Mouse (Mus musculus) spleen, postnatal 10 days (tissue): ENCODE measurements at regions not wholly inside any gene's neighbourhood (a gene's known extent, or its start where the extent isn't known, plus 50 kb on each side); places are given as distances from the start of the nearest gene placed in this dataset.
A peak's percentile ranks its signal among the peaks of the same experiment; 100 is the strongest.

Experiments used
- DNase-seq, 2 experiments: peaks; one replicate each; pipeline ENCODE4 v3.0.0; 2021 to 2022; ENCODE audit warnings: low spot score in 2 of 2

DNA sequence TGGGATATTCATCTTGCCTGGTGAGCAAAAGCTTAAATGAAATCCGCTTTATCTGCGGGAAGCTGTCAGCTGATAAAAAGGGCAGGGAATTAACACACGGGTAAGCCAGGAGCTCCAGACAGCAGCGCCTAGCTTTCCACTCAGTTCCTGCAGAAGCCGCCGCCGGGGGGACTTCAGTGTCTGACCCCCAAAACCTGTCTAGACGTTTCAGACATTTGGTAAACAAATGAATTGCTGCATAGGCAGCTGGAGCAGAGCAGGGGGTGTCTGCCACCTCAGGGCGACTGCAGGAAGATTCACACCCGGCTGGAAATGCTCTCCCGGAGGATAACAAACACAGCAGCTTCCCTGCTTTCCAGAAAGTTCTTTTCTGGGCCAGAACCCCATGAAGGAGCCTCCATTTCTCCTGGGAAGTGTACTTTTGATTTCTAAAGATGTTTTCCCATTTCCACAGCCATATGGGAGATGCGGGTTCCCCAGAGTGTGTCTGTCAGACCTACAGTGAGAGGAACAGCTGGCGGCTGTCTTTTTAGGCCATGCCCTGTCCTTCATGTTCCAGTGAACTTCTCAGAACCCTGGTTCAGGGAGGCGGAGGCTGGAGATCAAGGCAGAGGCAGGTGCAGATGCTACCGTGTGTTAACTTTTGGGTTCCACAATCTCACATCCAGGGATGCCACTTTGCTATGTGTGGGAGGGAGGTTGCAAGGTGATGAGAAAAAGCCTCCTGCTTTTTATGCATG lies 58.7 kb upstream of the Pmepa1 start:
- no peak for DNase-seq

GRCm38 (mm10) chr2:173335859-173336258 lies 59.5 kb upstream of the Pmepa1 start:
- DNase-seq: no peak

- DNase-seq: peak in 1 of 2 experiments; percentile 37
These were observed 61.3 kb upstream of the Pmepa1 start for GRCm38 (mm10) chr2:173337666-173338065.

GRCm38 (mm10) chr2:173338671-173339070 lies 62.3 kb upstream of the Pmepa1 start:
- DNase-seq: no peak

- DNase-seq: no peak
These were observed 62.9 kb upstream of the Pmepa1 start for GRCm38 (mm10) chr2:173339211-173339610.

DNA sequence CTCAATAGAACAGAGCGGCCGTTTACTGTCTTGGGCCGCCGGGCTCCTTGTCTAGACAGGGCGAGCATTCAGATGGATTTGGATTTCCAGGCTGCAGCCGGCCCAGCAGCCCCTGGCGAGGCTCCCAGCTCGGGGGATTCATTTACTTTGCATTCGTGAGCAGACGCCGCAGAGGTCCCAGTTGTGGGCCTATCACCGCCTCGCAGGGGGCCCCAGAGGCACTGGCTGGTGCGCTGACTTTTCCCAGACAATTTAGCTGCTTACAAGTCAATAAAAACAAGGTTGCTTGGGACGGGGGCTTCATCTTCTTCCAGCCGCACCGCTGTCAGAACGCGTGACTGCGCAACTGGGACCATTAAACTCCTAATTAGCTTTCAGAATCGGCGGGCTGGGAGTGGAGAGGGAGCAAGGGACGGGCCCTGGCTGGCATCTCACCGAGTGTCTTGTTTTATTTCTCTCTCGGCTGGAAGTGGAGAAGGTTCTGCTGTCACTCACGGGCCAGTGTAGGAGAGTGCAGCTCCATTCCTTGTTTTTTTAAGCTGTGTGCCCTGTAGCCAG lies 63.8 kb upstream of the Pmepa1 start:
- no peak for DNase-seq

GRCm38 (mm10) chr2:173342605-173343260 lies 66.4 kb upstream of the Pmepa1 start:
- DNase-seq: no peak

- DNase-seq: no peak
These were observed 67.3 kb upstream of the Pmepa1 start for GRCm38 (mm10) chr2:173343665-173344064.

GRCm38 (mm10) chr2:173344221-173344620 lies 67.9 kb upstream of the Pmepa1 start:
- DNase-seq: no peak

DNA sequence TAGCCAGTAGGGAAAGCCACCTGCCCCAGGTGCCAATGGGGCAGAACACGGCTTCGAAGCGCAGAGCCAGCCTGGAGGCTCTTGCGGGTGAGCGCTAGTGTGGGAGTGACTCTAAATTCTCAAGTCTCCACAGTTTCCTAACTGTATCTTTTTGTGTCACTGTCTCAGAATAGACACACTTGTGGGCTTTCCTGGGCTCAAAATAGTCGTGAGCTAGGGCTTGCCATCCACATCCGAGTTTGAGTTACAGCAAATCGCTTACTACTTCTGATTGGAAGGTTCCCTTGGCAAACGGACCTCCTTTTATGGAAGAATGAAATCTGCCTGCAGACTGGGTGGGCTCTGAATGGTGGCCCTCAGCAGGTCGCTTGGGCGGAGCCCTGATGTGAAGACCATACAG lies 71.0 kb upstream of the Pmepa1 start:
- DNase-seq: no peak

DNA sequence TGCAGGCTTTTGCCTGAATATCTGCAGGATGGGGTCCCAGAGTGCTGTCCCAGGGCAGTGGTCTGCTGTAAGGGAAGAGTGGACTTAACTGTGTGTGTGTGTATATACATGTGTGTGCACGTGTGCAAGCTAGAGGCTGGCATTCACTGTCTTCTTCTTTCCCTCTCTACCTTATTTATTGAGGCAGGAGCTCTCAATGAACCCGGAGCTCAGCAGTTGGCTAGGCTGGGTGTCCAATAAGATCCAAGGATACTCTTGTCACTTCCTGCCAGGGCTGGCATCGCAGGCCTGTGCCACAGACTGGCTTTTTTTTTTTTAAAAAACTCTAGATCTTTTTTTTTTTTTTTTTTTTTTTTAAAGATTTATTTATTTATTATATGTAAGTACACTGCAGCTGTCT lies 72.4 kb upstream of the Pmepa1 start:
- no peak for DNase-seq

DNA sequence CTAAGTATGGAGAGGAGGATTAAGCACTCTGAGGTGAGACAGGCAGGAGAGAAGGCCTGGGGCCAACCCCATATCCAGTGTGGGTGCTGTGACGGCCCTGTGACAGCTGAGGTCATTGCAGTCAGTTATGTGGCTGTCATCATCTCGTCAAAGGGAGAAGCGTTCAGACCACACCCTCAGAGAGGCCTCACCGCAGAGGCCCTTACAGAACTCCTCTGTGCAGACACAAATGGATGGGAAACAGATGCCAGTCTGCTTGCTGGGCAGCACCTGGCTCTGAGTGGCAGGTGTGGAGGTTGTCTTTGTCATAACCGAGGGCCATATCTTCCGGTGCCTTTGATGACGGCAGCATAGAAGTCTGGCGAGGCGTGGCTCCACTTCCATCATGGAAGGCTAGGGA lies 73.2 kb upstream of the Pmepa1 start:
- DNase-seq: peak in 1 of 2 experiments; percentile 37

DNA sequence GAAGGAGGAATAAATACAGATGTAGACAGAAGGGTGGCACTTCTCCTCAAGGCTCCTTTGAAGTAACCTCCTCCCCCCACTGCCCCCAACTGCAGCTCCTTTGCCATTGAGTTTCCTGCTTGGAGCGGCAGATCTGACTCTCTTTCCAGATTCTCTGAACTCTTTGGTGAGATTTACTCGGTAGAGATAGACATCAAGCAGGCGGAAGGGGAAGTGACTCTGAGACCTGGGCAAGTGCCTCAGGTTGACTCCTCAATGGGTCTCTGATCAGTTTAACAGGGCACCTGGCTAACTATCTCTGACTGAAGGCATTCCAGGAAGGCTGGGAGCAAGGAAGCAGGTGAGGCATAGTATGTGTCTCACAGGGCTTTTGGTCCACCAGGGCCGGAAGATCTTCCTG lies 73.6 kb upstream of the Pmepa1 start:
- DNase-seq: no peak

DNA sequence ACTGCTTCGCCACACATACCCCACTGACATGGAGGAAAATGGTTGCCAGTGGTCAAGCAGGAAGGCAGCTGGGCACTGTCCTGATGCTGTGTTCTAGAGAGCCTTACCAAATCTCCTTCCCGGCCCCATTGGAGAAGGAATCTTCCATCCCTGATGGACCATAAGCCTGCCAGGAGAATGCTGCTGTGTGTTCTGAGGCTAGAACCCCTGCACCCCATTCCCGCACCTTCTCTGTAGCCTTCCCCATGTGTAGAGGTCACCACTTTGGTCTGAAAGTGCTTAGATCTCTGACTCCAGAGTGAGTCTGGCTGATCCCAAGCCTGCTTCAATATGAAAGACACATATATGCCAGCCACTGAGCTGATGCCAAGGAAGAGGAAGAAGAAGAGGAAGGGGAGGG lies 74.1 kb upstream of the Pmepa1 start:
- no peak for DNase-seq

- DNase-seq: no peak
These were observed 74.5 kb upstream of the Pmepa1 start for GRCm38 (mm10) chr2:173350831-173351230.

DNA sequence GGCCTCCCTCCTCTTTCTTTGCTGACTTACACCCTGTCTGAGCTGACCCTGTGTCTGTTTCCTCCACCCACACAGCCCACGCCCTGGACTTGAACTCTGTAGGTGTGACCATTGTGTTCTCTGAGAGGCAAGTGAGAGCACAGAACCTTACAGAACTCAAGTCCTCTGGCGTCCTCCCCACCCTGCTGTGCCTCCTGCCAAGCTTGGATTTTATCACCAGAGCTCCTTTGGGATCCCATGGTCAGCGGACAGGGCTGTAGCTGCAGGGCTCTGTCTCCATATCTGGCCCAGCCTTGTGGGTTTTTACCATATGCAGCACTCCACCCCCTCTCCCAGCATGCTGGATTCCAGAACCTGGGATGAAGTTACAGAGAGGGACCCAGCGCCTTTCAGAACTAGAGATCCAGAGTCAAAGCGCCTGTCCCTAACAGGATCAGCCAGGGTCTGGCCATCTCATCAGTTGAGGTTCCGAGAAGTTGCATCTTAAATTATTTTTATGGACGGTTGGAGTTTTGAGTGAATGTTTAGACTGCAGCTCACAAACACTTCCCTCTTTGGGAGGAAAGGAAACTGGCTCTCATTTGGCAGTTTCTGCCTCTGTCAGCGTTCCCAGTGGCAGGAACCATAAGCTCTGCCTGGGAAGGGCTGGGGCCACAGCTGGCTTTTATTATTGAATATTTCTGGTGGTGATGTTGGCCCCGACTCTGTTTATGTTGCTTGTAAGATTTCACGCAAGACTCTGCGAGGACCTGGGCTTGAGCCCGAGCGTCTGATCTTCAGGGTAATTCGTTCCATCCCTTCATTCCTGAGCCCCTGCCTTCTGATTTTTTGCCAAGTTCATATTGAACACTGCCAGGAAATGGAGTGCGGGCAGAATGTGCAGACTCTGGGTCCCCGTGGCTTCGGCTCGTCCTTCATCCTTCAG lies 75.8 kb upstream of the Pmepa1 start:
- DNase-seq: no peak

- no peak for DNase-seq
These were observed 76.4 kb upstream of the Pmepa1 start for GRCm38 (mm10) chr2:173352756-173353139.

- DNase-seq: no peak
These were observed 77.3 kb upstream of the Pmepa1 start for GRCm38 (mm10) chr2:173353435-173354241.

GRCm38 (mm10) chr2:173356786-173357185 lies 80.5 kb upstream of the Pmepa1 start:
- no peak for DNase-seq

GRCm38 (mm10) chr2:173365441-173366166 lies 89.3 kb upstream of the Pmepa1 start:
- DNase-seq: no peak

DNA sequence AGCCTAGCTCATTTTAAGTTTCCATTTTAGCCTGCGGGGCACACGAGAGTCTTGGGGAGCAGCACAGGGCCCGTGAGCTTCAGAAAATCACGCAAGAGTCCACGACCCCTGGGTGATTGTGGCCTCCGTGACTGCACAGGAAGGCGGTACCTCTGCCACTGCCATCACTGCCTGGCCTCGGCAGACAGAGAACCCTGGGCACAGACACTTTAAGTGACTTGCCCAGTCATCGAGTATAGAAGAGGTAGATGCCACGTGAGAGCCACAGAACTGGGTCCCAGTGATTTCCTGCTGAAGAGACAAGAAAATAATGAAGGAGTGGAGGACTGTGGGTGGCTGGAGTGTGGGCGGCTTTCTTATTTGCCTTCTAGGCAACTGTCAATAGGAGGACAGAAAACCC lies 90.4 kb upstream of the Pmepa1 start:
- no peak for DNase-seq
